Mouse (Mus musculus) forebrain, embryonic 16.5 days (tissue): ENCODE data around the gene Arg1. TPM values are rescaled to one million over a fixed set of nuclear protein-coding genes. Genes with fewer than 3 reads are reported as not detected.
A peak's percentile ranks its signal among the peaks of the same experiment; 100 is the strongest.

Experiments
- ATAC-seq: fragments of 200-750 bp; cut with Nextera tagmentation; 2 replicates; pipeline ENCODE4 v1.8.0; 2017; ENCODE audit warnings: mild to moderate bottlenecking, moderate library complexity
- H3K27ac ChIP-seq: fragments of 300-500 bp; sonication (generic); 2 replicates; pipeline ENCODE4 v1.5.1; 2014; ENCODE audit warnings: low read length, control low read depth
- H3K27me3 ChIP-seq: fragments of 300-500 bp; sonication (generic); replicated peaks from 2 replicates; pipeline ENCODE4 v1.6.1; 2014; ENCODE audit warnings: low read length; ENCODE audit not compliant: control insufficient read depth, insufficient read depth
- H3K36me3 ChIP-seq: fragments of 300-500 bp; sonication (generic); 2 replicates; pipeline ENCODE4 v1.6.1; 2014; ENCODE audit not compliant: control insufficient read depth, insufficient read depth
- H3K4me1 ChIP-seq: fragments of 300-500 bp; sonication (generic); replicated peaks from 2 replicates; pipeline ENCODE4 v1.6.1; 2014; ENCODE audit warnings: low read length; ENCODE audit not compliant: control insufficient read depth, insufficient read depth
- H3K4me2 ChIP-seq: fragments of 300-500 bp; sonication (generic); 2 replicates; pipeline ENCODE4 v1.6.1; 2014; ENCODE audit warnings: mild to moderate bottlenecking, low read length, control low read depth
- H3K4me3 ChIP-seq: fragments of 300-500 bp; sonication (generic); replicated peaks from 2 replicates; pipeline ENCODE4 v1.5.1; 2014; ENCODE audit warnings: mild to moderate bottlenecking, low read length, control low read depth
- H3K9ac ChIP-seq: fragments of 300-500 bp; sonication (generic); replicated peaks from 2 replicates; pipeline ENCODE4 v1.6.1; 2014; ENCODE audit warnings: low read depth, low read length, control low read depth
- H3K9me3 ChIP-seq: fragments of 300-500 bp; sonication (generic); 2 replicates; pipeline ENCODE4 v1.6.1; 2016; ENCODE audit warnings: low read length; ENCODE audit not compliant: control insufficient read depth
- WGBS: fragments of 180-500 bp; shearing (Covaris S2); extraction: QIAGEN DNeasy Blood & Tissue Kit; methylation state at CpG from one replicate; pipeline ENCODE4 v1.1.7; 2014; 5-methylcytosine and 5-hydroxymethylcytosine counted together
- polyA plus RNA-seq: library from polyadenylated mRNA; unstranded; fragments of >200 nt; fragmentation: Nextera tagmentation; extraction: Ambion mirVana; gene quantifications from 2 replicates; pipeline ENCODE4 v1.2.1, GENCODE M21; 2015

Arg1 gene
- polyA plus RNA-seq, 1 experiment from 2014 or later, result 0.68 TPM

- H3K4me3 ChIP-seq, result no peak overlapping the region
- no peak overlapping the region for H3K9ac ChIP-seq
- H3K27me3 ChIP-seq, result no peaks in the 10 kb centered on the region
- H3K4me1 ChIP-seq, result peaks cover 6% of the 10 kb centered on the region; the same call in 1 of the 2 replicates
- H3K36me3 ChIP-seq, result no peaks in the 10 kb centered on the region
- H3K4me2 ChIP-seq, result no peak overlapping the region
- H3K9me3 ChIP-seq, result no peaks in the 10 kb centered on the region
- WGBS, result 50% methylated on average over 10 of the region's 10 CpGs
- peak; percentile 87 for ATAC-seq
- no peak overlapping the region for H3K27ac ChIP-seq
Measured at GRCm38 (mm10) chr10:24926380-24926779, 904 bp downstream of the Arg1 start.

DNA sequence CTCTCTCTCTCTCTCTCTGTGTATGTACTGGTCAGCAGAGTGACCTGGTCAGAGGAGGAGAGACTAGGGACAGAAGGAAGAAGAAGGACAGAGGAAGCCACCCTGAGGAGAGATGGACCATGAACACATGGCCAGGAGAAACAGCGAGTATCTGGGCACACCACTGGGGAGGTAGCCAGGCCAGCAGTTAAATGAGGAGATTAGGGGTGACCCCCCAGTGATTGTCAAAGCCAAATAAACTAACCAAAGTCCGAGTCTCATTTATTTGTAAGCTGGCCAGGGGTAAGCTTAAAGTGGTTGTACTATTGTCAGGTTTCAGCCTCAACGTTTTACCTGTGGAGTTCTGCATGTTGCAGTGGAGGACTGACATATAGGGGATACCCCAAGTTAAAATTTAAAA is 3.0 kb downstream of the Arg1 start:
- Histone ChIP-seq H3K4me2 (no peak overlapping the region), H3K4me3 (no peak overlapping the region), H3K9me3 (no peaks in the 10 kb centered on the region), H3K27me3 (no peaks in the 10 kb centered on the region), H3K27ac (no peak overlapping the region), H3K4me1 (peaks cover 6% of the 10 kb centered on the region; the same call in 1 of the 2 replicates), H3K36me3 (no peaks in the 10 kb centered on the region), H3K9ac (no peak overlapping the region)
- no peak for ATAC-seq
- 58% methylated on average over 3 of the region's 3 CpGs for WGBS

DNA sequence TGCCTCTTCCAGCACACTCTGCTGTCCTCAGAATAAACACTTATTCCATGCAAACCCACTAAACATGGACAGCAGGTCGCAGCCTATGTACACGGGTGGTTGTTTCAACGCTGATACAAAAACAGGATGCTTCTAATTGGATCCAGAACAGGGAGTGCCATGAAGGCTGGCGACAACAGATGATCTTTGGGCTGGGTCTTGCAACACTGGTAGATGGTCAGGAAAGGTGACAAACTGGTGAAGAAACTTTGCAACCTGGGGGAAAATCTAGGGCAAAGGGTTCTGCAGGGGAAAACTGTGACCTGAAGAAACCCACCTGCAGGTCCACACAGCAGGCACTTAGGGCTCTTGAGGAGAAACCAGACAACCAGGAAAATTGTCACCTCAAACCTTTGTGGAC is 4.3 kb downstream of the Arg1 start:
- WGBS, result 93% methylated on average over 4 of the region's 4 CpGs
- H3K36me3 ChIP-seq, result no peaks in the 10 kb centered on the region

DNA sequence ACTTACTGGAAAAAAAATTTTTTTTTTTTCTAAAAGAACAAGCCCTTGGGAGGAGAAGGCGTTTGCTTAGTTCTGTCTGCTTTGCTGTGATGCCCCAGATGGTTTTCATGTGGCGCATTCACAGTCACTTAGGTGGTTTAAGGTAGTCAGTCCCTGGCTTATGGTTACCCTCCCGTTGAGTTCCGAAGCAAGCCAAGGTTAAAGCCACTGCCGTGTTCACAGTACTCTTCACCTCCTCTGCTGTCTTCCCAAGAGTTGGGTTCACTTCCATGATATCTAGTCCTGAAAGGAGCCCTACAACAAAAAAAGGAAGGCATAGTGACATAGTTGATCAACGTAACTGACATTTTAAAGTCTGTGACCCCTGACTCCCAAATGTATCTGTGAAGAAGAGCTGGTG is 11.8 kb downstream of the Arg1 start:
- Histone ChIP-seq H3K27me3 (no peaks in the 10 kb centered on the region), H3K4me2 (no peak overlapping the region), H3K4me3 (no peak overlapping the region), H3K4me1 (no peaks in the 10 kb centered on the region), H3K9me3 (no peaks in the 10 kb centered on the region), H3K27ac (no peak overlapping the region), H3K9ac (no peak overlapping the region), H3K36me3 (peaks cover 28% of the 10 kb centered on the region)
- WGBS, result 91% methylated on average over 6 of the region's 6 CpGs
- ATAC-seq, result no peak

More for the DNA sequence above, 4.3 kb downstream of the Arg1 start:
- no peak overlapping the region for H3K9ac ChIP-seq
- H3K27me3 ChIP-seq, result no peaks in the 10 kb centered on the region
- H3K4me2 ChIP-seq, result no peak overlapping the region
- no peaks in the 10 kb centered on the region for H3K9me3 ChIP-seq
- peaks cover 6% of the 10 kb centered on the region; the same call in 1 of the 2 replicates for H3K4me1 ChIP-seq
- H3K4me3 ChIP-seq, result no peak overlapping the region
- H3K27ac ChIP-seq, result no peak overlapping the region
- ATAC-seq, result no peak

- no peak overlapping the region for H3K4me2 ChIP-seq
- H3K27ac ChIP-seq, result no peak overlapping the region
- H3K9ac ChIP-seq, result no peak overlapping the region
- no peak overlapping the region for H3K4me3 ChIP-seq
- H3K36me3 ChIP-seq, result peaks cover 43% of the 10 kb centered on the region
- no peaks in the 10 kb centered on the region for H3K9me3 ChIP-seq
- ATAC-seq, result no peak
- H3K4me1 ChIP-seq, result no peaks in the 10 kb centered on the region
- WGBS, result 97% methylated on average over 14 of the region's 14 CpGs
- no peaks in the 10 kb centered on the region for H3K27me3 ChIP-seq
Measured at GRCm38 (mm10) chr10:24912576-24912975, 14.7 kb downstream of the Arg1 start.

GRCm38 (mm10) chr10:24911199-24911598 is 16.1 kb downstream of the Arg1 start:
- Histone ChIP-seq H3K4me1 (no peaks in the 10 kb centered on the region), H3K9ac (no peak overlapping the region), H3K27ac (no peak overlapping the region), H3K4me2 (no peak overlapping the region), H3K36me3 (peaks cover 52% of the 10 kb centered on the region), H3K9me3 (no peaks in the 10 kb centered on the region), H3K27me3 (no peaks in the 10 kb centered on the region), H3K4me3 (no peak overlapping the region)
- 94% methylated on average over 8 of the region's 8 CpGs for WGBS
- no peak for ATAC-seq

DNA sequence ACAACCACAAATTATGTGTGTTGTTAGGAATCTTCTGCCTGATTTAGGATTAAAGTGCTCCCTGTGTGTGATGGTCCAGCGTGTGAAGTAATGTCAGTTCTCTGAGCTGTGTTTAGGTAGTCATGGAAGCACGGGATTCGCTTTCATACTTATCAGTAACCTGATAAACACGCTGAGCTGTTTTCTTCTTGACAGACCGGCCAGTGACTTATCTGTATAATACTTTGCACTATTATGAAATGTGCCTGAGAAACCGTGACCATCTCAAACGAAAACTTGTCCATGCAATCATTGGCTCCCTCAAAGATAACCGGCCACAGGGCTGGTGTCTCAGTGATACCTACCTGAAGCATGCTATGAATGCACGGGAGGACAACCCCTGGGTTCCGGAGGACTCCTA is 21.7 kb downstream of the Arg1 start:
- Histone ChIP-seq H3K36me3 (peaks cover 67% of the 10 kb centered on the region), H3K27ac (no peak overlapping the region), H3K4me3 (no peak overlapping the region), H3K27me3 (no peaks in the 10 kb centered on the region), H3K9ac (no peak overlapping the region), H3K4me2 (no peak overlapping the region), H3K4me1 (no peaks in the 10 kb centered on the region), H3K9me3 (no peaks in the 10 kb centered on the region)
- 96% methylated on average over 10 of the region's 10 CpGs for WGBS
- ATAC-seq, result no peak

DNA sequence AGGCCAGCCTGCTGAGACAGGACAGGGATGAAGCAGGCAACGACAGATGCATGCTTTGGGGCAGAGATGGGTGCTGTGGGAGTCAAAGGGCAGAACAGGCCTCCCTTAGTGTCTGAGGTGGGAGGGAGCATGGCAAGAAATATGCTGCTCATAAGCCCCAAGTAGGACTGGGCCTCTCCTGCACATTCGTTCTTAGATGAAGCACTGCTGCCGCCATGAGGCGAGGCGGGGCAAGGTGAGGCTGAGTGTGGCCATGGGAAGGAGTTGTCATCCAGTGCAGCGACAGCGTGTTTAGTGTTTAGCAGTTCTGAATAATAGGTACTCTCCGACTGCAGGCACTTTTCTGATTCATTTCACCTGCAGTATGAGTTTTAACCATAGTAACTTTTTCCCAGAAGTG is 31.4 kb downstream of the Arg1 start:
- H3K9me3 ChIP-seq, result no peaks in the 10 kb centered on the region
- H3K4me1 ChIP-seq, result no peaks in the 10 kb centered on the region
- 84% methylated on average over 8 of the region's 8 CpGs for WGBS
- no peak overlapping the region for H3K9ac ChIP-seq
- H3K36me3 ChIP-seq, result peaks cover 59% of the 10 kb centered on the region
- ATAC-seq, result no peak
- H3K27me3 ChIP-seq, result no peaks in the 10 kb centered on the region
- no peak overlapping the region for H3K4me2 ChIP-seq
- no peak overlapping the region for H3K4me3 ChIP-seq
- no peak overlapping the region for H3K27ac ChIP-seq

DNA sequence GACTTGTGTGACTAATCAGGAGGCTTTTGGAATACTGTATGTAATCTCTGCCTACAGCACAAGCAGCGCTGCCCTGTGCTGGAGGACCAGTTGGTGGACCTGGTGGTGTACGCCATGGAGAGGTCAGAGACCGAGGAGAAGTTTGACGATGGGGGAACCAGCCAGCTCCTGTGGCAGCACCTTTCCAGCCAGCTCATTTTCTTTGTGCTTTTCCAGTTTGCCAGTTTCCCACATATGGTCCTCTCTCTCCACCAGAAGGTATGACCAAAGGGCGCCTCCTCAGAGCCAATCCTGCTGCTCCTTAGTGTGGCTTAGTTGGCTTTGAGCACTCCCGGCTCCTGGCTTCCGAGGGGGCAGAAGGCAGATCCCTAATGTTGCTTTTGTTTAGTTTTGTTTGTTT is 38.9 kb downstream of the Arg1 start:
- Histone ChIP-seq H3K9ac (no peak overlapping the region), H3K9me3 (no peaks in the 10 kb centered on the region), H3K4me2 (no peak overlapping the region), H3K27me3 (no peaks in the 10 kb centered on the region), H3K4me3 (no peak overlapping the region), H3K36me3 (peaks cover 52% of the 10 kb centered on the region), H3K4me1 (no peaks in the 10 kb centered on the region), H3K27ac (no peak overlapping the region)
- 94% methylated on average over 7 of the region's 7 CpGs for WGBS
- no peak for ATAC-seq

DNA sequence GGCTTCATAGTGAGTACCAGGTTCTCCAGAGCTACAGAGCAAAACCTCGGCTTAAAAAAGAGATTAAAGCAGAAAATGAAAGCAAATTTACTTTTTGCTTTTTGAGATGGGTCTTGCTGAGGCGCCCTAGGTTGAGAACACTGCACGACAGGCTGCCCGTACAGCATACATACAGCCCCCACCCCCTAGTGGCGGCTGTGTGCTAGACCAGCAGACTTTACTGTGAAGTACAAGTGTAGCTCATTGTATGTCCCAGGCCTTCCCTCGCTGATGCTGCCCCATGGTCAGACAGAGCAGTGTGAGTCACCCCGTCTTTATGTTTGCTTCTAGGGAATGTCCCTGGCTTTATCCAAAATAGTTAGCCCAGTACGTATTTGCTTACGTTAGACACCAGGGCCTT is 41.3 kb downstream of the Arg1 start:
- WGBS, result 79% methylated on average over 9 of the region's 9 CpGs
- peak; percentile 62; the same call in 1 of the 2 replicates for ATAC-seq
- H3K36me3 ChIP-seq, result peaks cover 47% of the 10 kb centered on the region

More for the DNA sequence above, 41.3 kb downstream of the Arg1 start:
- no peak overlapping the region for H3K4me2 ChIP-seq
- H3K27ac ChIP-seq, result no peak overlapping the region
- H3K4me1 ChIP-seq, result no peaks in the 10 kb centered on the region
- H3K4me3 ChIP-seq, result no peak overlapping the region
- H3K9me3 ChIP-seq, result no peaks in the 10 kb centered on the region
- no peaks in the 10 kb centered on the region for H3K27me3 ChIP-seq
- H3K9ac ChIP-seq, result no peak overlapping the region
